In the genomic region with DNA sequence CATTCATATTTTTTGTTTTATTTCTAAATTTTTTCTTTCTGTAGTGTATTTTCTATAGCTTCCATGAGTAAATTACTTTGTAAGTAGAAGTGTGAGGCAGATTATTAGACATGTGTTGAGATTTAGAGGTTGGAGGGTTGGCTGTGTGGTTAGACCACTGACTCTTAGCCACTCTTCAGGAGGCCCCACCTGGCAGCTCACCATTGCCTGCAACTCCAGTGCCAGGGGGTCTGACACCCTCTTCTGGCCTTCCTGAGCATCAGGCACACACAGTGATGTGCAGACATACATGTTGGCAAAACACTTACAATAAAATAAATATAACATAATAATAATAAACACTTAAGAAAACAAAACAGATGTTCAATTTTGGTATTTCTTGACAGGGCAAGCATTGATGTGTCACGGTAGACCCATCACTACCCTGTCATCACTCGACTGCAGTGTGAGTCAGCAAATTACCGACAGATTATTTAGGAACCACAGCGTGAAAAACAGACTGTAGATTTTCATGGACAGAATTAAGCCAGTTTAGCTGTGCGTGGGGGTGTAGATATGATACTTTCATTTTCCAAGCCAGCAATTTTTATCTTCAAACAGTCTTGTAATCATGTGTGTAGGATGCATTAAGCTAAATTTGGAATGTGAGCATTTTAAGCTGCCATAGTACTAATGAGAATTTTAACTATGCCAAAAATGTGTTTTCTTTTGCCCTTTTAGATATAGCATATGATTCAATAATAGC, we compare ENCODE assay signal across 18 mouse cellular contexts.
A peak's percentile ranks its signal among the peaks of the same experiment; 100 is the strongest.
DNase-seq lines count a peak whose midpoint lies in the region; ATAC-seq and TF ChIP-seq lines count a peak whose summit lies in the region.
"Had no signal": no experiment of that assay in that cellular context is flagged by ENCODE, and none has a peak within 500 bp of the region (broad histone marks: within the 10 kb centered on the region; RNA-seq: fewer than 3 reads in every experiment).

No protein-coding gene starts in this region.

- DNase-seq in layer of hippocampus, adult 2 months (ENCODE audit: low spot score in 2 of 2): peak in 1 of 2 experiments; percentile 39
- DNase-seq in layer of hippocampus, adult 9-10 months (ENCODE audit: low spot score): no peak
- peak; percentile 42 for DNase-seq in 416B (ENCODE audit: low read depth)
- DNase-seq in c-Kit-positive CD71-negative TER-119-negative erythroid progenitor cells, embryonic 14.5 days (ENCODE audit: low read depth): peak; percentile 6
- no peak for DNase-seq in heart, adult 8-10 months (ENCODE audit: low spot score)
- DNase-seq in embryonic facial prominence, embryonic 10.5 days (ENCODE audit: low spot score): no peak
- DNase-seq in cerebellum, adult 11-12 months: no peak
- DNase-seq: cerebellum, postnatal 36 days; heart, postnatal 14 days; lung, postnatal 10 days; retina, postnatal 1 day had no signal

- H3K27me3 ChIP-seq in liver, embryonic 16.5 days (ENCODE audit: control insufficient read depth, insufficient read depth, low read depth, low read length): no peaks in the 10 kb centered on the region
- H3K27me3 ChIP-seq in embryonic facial prominence, embryonic 10.5 days (replicated peaks; ENCODE audit: low read depth, poor library complexity, severe bottlenecking): no peaks in the 10 kb centered on the region
- H3K27me3 ChIP-seq: embryonic facial prominence, embryonic 13.5 days; forebrain, embryonic 13.5 days; limb, embryonic 12.5 days; midbrain, embryonic 15.5 days; neural tube, embryonic 13.5 days; Patski had no signal

- 37% methylated on average over 5 of the region's 5 CpGs for WGBS in liver, embryonic 16.5 days (ENCODE audit: insufficient replicate concordance)
- WGBS in embryonic facial prominence, embryonic 10.5 days: 91% methylated on average over 5 of the region's 5 CpGs

- H3K9ac ChIP-seq in liver, embryonic 16.5 days (ENCODE audit: low read depth, low read length): no peak overlapping the region
- H3K9ac ChIP-seq: embryonic facial prominence, embryonic 13.5 days; forebrain, embryonic 13.5 days; limb, embryonic 12.5 days; midbrain, embryonic 15.5 days; neural tube, embryonic 13.5 days had no signal

- no peak overlapping the region for H3K4me2 ChIP-seq in liver, embryonic 16.5 days (ENCODE audit: low read depth, low read length)
- H3K4me2 ChIP-seq: embryonic facial prominence, embryonic 13.5 days; forebrain, embryonic 13.5 days; limb, embryonic 12.5 days; midbrain, embryonic 15.5 days; neural tube, embryonic 13.5 days had no signal

- H3K27ac ChIP-seq in layer of hippocampus, adult 2 months: peak overlapping the region; percentile 65
- no peak overlapping the region for H3K27ac ChIP-seq in liver, embryonic 16.5 days (ENCODE audit: low read length)
- no peak overlapping the region for H3K27ac ChIP-seq in embryonic facial prominence, embryonic 10.5 days (replicated peaks)
- H3K27ac ChIP-seq: embryonic facial prominence, embryonic 13.5 days; forebrain, embryonic 13.5 days; limb, embryonic 12.5 days; midbrain, embryonic 15.5 days; neural tube, embryonic 13.5 days had no signal

- no peak for TF ChIP-seq CTCF in layer of hippocampus, adult 2 months (conservative IDR thresholded peaks at IDR 0.05)

- H3K36me3 ChIP-seq in liver, embryonic 16.5 days (ENCODE audit: control insufficient read depth, insufficient read depth): no peaks in the 10 kb centered on the region
- H3K36me3 ChIP-seq in embryonic facial prominence, embryonic 10.5 days (replicated peaks): peaks cover 3% of the 10 kb centered on the region; the same call in 1 of the 2 replicates
- H3K36me3 ChIP-seq: embryonic facial prominence, embryonic 13.5 days; midbrain, embryonic 15.5 days had no signal

- ATAC-seq in liver, embryonic 16.5 days (ENCODE audit: low read depth): peak; percentile 83
- ATAC-seq: forebrain, embryonic 13.5 days; midbrain, embryonic 15.5 days; Patski had no signal

- no peak overlapping the region for H3K4me3 ChIP-seq in layer of hippocampus, adult 2 months
- no peak overlapping the region for H3K4me3 ChIP-seq in liver, embryonic 16.5 days (ENCODE audit: low read depth, low read length)
- no peak overlapping the region for H3K4me3 ChIP-seq in embryonic facial prominence, embryonic 10.5 days
- H3K4me3 ChIP-seq: embryonic facial prominence, embryonic 13.5 days; forebrain, embryonic 13.5 days; limb, embryonic 12.5 days; midbrain, embryonic 15.5 days; neural tube, embryonic 13.5 days had no signal

- no peaks in the 10 kb centered on the region for H3K4me1 ChIP-seq in liver, embryonic 16.5 days (ENCODE audit: control insufficient read depth, low read depth, low read length)
- H3K4me1 ChIP-seq in embryonic facial prominence, embryonic 10.5 days: no peaks in the 10 kb centered on the region
- H3K4me1 ChIP-seq: embryonic facial prominence, embryonic 13.5 days; forebrain, embryonic 13.5 days; limb, embryonic 12.5 days; midbrain, embryonic 15.5 days; neural tube, embryonic 13.5 days had no signal

- no peaks in the 10 kb centered on the region for H3K9me3 ChIP-seq in liver, embryonic 16.5 days (replicated peaks; ENCODE audit: control insufficient read depth, low read length)
- H3K9me3 ChIP-seq in embryonic facial prominence, embryonic 10.5 days: no peaks in the 10 kb centered on the region
- H3K9me3 ChIP-seq: embryonic facial prominence, embryonic 13.5 days; forebrain, embryonic 13.5 days; limb, embryonic 12.5 days; midbrain, embryonic 15.5 days; neural tube, embryonic 13.5 days had no signal

Comparison
In these comparisons a context has a peak if more than half of its experiments do, and no peak if none do; other contexts are left out.
1. DNase-seq: peak in 416B (single experiment) and c-Kit-positive CD71-negative TER-119-negative erythroid progenitor cells, embryonic 14.5 days (single experiment); none in layer of hippocampus, adult 9-10 months (single experiment), heart, adult 8-10 months (single experiment), embryonic facial prominence, embryonic 10.5 days (single experiment) and cerebellum, adult 11-12 months (single experiment).